Mouse (Mus musculus): ENCODE measurements at regions not wholly inside any gene's neighbourhood (a gene's known extent, or its start where the extent isn't known, plus 50 kb on each side); places are given as distances from the start of the nearest gene placed in this dataset.
"Not testable (repeated sequence)": the region's sequence is repeated elsewhere in the genome, so short reads cannot be mapped to it uniquely, and the experiment has no call there.

DNA sequence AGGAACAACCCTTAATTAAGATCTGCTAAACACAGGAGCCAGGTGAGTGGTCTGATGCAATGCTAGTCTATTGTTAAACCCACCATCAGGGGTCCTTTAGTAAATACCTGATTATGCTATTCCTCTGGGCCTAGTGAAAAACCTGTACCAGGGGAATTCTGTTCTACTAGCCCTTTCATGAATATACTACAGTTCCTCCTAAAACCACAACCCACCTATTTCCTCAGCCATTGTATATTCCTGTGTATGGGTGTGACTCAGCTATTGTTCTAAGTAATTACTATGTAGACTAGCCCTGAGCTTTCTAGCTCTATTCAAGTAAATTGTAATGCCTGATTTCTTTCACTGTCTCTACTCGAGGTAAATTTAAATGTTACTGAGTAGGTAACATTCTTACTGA lies 57.0 kb upstream of the Egfem1 start:
- DNase-seq, result not testable (repeated sequence)

DNA sequence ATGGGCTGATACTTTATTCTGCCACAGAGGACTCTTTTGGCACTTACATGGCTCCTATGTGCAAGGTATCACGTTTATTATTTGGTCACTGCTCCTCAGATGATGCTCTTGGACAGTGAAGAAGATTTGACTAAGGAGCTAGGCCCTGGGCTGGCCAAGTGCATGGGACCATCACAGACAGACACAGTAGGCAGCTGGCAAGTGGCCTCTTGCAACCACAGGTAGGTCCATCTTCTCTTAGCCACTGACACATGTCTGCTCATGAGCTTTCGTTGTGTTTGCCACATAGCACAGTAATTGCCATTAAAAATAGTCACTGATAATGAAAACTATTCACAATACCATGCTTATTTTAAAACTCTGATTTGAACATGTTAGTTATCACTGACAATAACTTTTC lies 54.1 kb upstream of the Egfem1 start:
- DNase-seq, result no peak

DNA sequence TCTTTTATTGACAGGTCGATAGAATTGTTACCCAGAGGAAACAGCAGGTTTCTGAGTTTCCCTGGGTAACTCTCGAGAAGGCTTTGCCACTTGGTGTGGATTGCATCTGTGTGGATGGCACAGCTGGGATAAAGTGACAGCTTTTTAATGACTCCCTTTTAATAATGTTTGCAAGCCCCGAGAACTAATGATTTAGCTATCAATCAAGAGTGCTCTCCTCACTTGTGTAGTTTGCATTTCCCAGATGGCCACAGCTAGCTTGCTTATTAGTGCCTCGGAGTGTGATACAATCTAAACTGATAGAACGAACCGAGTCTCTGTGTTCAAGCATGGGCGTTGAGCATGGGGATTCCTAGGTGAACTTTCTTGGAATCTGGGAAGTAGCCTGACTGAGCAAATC lies 51.0 kb upstream of the Egfem1 start:
- no peak for DNase-seq

DNA sequence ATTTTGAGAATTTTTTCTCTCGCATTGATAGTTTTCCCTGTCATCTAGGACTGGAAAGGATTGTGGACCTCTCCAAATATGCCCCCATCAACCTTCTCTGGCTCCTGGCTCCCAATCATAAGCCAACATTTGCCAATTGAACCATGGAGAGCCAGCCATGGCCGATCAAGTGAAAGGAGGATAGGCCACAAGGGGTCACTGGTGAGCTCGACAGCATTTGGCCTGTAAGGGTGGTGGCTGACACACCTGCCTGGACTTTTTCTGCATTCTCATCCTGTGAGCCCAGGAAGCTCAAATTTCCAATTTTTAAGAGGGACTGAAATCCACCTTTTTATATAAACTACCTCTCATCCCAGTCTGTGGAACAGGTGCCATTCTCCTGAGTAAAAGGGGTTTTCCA lies 50.0 kb upstream of the Egfem1 start:
- peak in 1 of 2 experiments; percentile 5 for DNase-seq
